Mouse (Mus musculus) brown adipose tissue, adult 24 weeks (tissue): ENCODE results near the gene Akap13. TPM values are rescaled to one million over a fixed set of nuclear protein-coding genes. Genes with fewer than 3 reads are reported as not detected.
"Not testable (repeated sequence)": the region's sequence is repeated elsewhere in the genome, so short reads cannot be mapped to it uniquely, and the experiment has no call there.

Source experiments
- H3K27ac ChIP-seq: fragments of 200-500 bp; replicated peaks from 2 replicates; pipeline ENCODE4 v1.5.1; 2012; ENCODE audit warnings: low read depth, mild to moderate bottlenecking, low read length
- H3K4me1 ChIP-seq: fragments of 200-500 bp; 2 replicates; pipeline ENCODE4 v1.6.1; 2012; ENCODE audit warnings: low read length, mixed read lengths; ENCODE audit not compliant: control insufficient read depth, insufficient read depth, insufficient read length
- H3K4me3 ChIP-seq: fragments of 200-500 bp; 2 replicates; pipeline ENCODE4 v1.5.1; 2012; ENCODE audit warnings: low read depth, mild to moderate bottlenecking, low read length, moderate library complexity; ENCODE audit not compliant: insufficient read depth
- polyA plus RNA-seq: library from polyadenylated mRNA; stranded (reverse); fragments of >200 nt; gene quantifications from 2 replicates; pipeline ENCODE4 v1.2.4, GENCODE M21; 2012; ENCODE audit not compliant: missing spikeins, insufficient read depth, insufficient read length

Gene Akap13
- polyA plus RNA-seq, 1 experiment = 24.8 TPM

DNA sequence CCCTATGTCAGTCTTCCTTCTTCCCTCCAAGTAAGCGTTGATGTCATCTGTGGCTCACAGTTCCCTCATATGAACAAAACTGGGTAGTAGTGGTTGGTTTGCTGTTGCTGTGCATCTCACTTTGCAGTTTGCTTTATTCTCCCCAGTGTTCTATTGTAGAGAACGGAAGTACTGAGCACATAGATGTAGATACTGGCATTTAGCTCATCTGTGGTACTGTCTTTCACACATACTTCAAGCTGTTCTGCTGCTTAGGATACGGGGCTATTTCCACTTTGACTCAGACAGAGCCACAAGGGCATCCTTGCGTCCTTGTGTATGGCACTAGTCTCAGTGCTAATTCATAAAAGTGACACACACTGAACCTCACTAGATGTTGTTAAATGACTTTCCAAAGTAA, 259.7 kb downstream of the Akap13 start:
- Histone ChIP-seq H3K4me3 (no peak overlapping the region), H3K4me1 (peaks cover 12% of the 10 kb centered on the region), H3K27ac (peak overlapping the region; percentile 65)

DNA sequence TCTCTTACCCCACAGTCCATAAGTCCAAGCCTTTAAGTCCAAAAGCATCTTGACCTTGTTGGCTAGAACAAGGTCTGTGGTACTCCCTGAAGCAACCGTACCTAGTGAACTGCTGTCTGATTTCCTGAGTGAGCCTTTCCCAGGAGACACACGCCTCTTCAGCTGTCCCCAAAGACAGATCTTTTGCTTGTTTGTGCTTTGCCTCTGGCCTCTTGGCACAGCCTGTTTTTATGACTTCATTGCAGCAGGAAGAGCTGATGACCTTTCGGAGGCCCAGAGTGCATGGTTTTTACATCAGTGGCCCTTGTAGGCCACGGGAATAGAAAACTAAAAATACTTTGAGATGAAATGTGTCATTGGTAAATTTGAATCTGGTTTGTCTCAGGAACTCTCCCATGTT, 260.6 kb downstream of the Akap13 start:
- Histone ChIP-seq H3K4me1 (peaks cover 12% of the 10 kb centered on the region), H3K4me3 (no peak overlapping the region), H3K27ac (peak overlapping the region; percentile 97)

DNA sequence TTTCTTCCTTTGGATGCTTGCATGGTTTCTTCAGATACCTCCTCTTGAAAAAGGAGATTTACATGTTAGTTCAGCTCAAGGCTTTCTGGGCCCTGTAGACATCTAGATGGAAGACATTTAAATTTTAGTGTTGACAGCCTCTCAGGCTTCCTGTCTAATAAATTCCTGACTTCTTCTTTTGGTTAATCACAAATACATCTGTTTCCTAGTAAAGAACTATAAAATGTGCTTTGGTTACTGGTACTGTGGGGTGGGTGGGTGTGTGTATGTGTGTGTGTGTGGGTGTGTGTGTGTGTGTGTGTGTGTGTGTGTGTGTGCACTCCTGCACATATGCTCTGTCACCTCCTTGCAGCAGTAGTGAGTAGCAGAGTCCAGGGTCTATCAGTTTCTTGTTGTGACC, 262.0 kb downstream of the Akap13 start:
- Histone ChIP-seq H3K27ac (peak overlapping the region; percentile 74; the same call in 1 of the 2 replicates), H3K4me3 (no peak overlapping the region), H3K4me1 (peaks cover 9% of the 10 kb centered on the region)

DNA sequence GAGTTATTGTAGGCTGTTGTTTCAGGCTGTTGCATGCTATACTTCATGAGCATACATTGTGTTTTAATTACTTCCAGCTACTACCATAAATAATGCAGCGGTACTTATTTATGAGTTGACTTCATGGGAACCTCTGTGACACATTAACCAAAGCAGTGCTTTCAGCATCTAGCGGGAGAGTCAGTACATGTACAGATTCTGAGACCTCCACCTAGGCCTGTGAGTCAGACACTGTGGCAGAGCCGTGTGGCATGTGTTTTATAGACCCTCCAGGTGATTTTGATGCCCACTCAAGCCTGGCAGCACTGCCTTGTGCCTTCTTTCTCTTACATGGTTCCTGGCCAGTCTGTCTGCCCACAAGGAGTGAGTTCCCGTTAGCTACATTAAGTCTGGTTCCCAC, 266.0 kb downstream of the Akap13 start:
- Histone ChIP-seq H3K4me3 (no peak overlapping the region), H3K27ac (no peak overlapping the region), H3K4me1 (no peaks in the 10 kb centered on the region; the same call in 1 of the 2 replicates)

DNA sequence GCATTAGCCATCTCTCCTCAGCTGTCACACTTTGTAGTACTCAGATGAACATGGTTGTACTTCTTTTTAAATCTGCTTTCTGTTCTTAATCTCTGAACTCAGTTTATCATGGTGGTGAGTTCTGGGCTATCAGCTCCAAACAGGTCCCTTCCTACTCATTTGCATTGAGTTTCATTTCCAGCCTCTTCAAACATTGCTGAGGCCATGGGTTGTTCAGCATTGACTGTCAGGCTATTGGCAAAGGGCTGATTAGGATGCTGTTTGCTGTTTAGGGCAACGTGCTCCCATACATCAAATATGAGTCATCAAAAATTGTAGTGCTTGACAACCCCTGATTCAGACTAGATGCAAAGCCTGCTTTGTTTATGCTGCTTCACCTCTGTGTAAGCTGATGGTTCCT, 268.7 kb downstream of the Akap13 start:
- Histone ChIP-seq H3K4me3 (no peak overlapping the region), H3K27ac (no peak overlapping the region), H3K4me1 (no peaks in the 10 kb centered on the region)

DNA sequence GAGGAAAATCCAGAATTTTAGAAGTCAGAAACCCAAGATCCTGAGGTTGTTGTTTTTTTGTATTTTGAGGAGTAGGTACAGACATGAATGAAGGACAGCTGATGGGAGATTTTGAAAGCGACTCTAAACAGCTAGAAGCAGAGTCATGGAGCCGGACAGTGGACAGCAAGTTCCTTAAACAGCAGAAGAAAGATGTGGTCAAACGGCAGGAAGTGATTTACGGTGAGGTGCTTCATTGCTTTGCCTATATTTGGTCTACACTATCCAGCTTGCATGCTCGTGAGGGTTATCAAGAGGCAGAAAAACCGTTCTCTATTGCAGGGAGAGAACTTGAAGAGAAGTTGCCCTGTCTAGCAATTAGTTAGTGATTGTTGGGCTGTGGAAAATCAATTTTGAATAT, 270.6 kb downstream of the Akap13 start:
- no peak overlapping the region for H3K4me3 ChIP-seq
- no peak overlapping the region for H3K27ac ChIP-seq
- H3K4me1 ChIP-seq = no peaks in the 10 kb centered on the region

DNA sequence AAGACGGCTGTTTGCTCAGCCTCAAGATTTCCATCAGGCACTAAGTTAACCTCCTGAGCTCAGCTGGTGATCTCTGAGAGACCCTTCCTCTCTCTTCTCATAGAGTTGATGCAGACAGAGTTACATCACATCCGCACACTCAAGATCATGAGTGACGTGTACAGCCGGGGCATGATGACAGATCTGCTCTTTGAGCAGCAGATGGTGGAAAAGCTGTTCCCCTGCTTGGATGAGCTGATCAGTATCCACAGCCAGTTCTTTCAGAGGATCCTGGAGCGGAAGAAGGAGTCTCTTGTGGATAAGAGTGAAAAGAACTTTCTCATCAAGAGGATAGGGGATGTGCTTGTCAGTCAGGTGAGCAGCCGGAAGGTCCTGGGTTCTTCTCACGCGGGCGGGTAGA, 271.5 kb downstream of the Akap13 start:
- Histone ChIP-seq H3K4me1 (no peaks in the 10 kb centered on the region), H3K27ac (no peak overlapping the region), H3K4me3 (no peak overlapping the region)

DNA sequence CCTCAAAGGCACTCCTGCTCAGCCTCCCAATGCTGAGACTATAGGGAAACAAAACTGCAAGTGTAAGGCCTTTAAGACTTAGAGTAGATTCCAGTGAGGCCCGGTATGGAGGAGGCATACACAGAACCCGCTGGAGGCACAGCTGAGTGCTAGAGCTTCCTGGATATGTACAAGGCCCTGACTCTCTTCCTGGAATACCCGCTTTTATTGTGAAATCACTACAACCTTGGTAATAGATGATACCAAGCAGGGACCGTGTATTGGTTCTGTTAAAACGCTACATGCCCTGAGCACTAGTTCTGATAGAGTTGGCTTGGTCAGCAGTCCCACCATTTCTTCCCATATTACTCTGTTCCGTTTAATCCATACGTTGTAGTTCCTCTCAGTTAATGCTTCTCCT, 274.3 kb downstream of the Akap13 start:
- Histone ChIP-seq H3K4me3 (no peak overlapping the region), H3K27ac (no peak overlapping the region), H3K4me1 (no peaks in the 10 kb centered on the region)

DNA sequence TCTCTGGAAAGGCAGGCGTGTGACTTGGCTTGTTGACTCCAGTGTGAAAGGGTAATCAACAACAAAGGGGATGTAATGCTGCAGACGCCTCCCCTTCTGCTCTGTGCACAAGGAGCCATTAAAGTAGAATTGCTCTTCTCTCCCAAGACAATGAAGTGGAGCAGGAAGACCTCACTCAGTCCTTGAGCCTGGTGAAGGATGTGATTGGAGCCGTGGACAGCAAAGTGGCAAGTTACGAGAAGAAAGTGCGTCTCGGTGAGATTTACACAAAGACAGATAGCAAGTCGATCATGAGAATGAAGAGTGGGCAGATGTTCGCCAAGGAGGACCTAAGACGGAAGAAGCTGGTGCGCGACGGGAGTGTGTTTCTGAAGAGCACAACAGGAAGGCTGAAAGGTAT, 274.9 kb downstream of the Akap13 start:
- no peak overlapping the region for H3K4me3 ChIP-seq
- no peak overlapping the region for H3K27ac ChIP-seq
- H3K4me1 ChIP-seq = no peaks in the 10 kb centered on the region

DNA sequence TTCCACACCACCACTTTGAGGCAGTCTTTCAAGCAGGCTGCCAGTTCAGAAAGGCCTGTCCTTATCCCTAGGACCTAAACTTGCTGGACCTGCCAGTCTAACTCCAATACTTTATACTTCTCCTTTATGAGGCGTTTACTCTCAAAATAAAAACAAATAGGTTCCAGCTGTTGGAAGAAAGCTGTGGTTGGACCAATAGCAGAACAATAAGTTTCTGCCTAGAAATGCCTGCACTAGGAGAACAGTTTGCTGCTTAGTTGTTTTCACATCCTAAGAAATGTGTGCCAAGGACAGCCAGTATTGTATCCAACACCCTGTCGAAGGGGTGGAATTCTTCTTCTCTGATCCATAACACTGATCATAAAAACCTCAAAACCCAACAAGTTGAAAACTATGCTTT, 276.6 kb downstream of the Akap13 start:
- Histone ChIP-seq H3K4me1 (no peaks in the 10 kb centered on the region), H3K27ac (0 out of 2 replicates have a peak overlapping the region, but pooled peaks have one; percentile 33), H3K4me3 (no peak overlapping the region)

DNA sequence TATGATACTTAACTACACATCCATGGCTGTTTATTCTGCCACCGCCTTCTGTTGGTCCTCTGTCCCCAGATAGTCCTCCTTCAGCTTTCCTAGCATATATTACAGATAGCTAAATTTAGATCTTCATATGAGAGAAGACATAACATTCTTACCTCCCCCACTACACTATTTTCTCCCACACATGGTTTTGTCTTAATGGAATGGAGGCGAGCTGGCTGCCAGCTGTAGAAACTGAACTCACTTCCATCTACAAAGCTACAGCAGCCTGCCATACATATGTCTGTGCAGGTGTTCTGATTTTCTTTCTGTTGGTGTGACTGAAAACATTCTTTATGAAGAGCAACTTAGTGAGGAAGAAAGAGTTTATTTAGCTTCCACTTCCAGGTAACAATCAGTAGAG, 277.8 kb downstream of the Akap13 start:
- Histone ChIP-seq H3K27ac (no peak overlapping the region), H3K4me3 (no peak overlapping the region), H3K4me1 (no peaks in the 10 kb centered on the region)

DNA sequence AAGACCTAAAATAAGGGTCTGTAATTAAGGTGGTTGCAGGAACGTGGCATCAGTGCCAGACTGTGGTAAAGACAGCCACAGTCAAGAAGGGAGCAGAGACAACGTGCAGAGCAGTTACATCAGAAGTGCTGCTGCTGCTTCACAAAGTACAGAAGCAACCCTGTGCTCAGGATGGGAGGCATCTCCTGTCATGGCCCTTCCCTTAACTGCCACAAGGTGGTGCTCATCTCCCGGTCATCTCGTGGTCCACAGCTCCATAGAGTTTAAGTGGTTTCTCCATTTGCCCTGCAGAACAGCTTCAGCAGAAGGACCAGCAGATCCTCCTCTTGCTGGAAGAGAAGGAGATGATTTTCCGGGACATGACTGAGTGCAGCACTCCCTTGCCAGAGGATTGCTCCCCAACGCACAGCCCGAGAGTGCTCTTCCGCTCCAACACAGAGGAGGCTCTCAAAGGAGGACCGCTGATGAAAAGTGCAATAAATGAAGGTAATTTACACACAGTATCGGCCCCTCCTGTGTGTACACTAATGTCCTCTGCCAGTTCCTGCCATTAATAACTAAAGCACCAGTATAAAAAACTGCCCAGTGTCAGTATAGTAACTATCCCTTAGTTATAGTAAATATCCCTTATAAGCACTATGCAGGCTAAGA, 283.9 kb downstream of the Akap13 start:
- Histone ChIP-seq H3K4me3 (no peak overlapping the region), H3K4me1 (no peaks in the 10 kb centered on the region), H3K27ac (no peak overlapping the region)

DNA sequence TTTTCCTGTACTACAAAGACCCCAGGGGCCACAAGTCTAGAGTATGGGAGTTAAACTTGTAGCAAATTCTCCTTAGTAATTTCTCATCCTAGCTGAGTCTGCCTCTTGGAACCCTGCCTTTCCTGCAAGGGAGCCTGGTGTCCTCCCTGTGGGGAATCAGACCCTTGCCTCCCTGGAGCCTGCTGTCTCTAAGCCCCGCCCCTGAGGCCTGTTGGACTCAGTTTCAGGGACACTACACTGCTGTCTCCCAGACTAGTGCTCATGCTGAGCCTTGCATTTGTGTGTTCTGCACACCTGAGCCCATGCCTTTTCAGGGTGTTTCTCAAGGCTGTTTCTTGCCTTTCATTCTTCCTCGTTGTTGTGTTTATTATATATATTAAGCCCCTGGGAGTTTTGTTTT, 289.2 kb downstream of the Akap13 start:
- Histone ChIP-seq H3K27ac (no peak overlapping the region), H3K4me3 (no peak overlapping the region), H3K4me1 (no peaks in the 10 kb centered on the region)

DNA sequence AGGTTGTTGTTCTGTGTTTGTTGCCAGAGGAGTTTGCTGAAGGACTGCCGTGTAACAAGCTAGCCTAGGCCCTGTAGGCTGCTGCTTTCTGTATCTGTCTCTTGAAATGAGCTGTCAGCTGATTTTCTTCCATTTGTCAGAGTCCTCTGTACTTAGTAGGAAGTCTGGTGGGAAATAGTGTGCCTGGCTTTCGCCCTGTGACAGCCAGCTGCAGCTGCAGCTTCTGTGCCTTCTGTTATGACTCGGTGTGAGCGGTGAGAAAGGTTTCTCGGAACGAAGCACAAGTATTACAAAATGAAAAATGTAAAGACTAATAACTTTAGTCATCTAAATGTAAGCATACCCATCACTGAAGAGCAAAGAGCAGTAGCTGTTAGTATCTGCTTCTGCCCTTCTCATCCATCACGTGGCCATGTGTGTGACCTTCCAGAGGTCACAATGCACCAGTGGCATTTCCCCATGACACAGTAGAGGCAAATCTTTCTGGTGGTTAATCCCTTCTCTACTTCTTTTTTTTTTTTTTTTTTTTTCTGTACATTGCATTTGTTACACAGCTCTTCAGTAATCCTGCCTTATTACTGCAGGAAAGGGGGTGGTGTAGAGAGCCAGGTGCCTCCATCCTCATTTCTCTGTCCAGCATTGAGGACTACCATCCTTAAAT, 289.8 kb downstream of the Akap13 start:
- H3K27ac ChIP-seq = no peak overlapping the region

DNA sequence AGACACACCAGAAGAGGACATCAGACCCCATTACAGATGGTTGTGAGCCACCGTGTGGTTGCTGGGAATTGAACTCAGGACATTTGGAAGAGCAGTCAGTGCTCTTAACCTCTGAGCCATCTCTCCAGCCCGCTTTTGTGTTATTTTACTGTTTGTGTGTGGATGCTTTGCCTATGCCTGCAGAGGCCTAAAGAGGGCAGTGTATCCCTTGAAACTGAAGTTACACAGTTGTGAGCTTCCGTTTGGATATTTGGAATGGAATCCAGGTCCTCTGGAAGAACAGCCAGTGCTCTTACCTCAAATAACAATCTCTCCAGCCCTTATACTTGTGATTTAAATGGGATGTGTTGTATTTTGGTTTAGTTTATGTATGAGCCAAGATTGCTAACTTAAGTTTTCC, 290.6 kb downstream of the Akap13 start:
- H3K4me1 ChIP-seq, H3K27ac ChIP-seq: not testable (repeated sequence)

More for the DNA sequence above, 289.8 kb downstream of the Akap13 start:
- no peaks in the 10 kb centered on the region for H3K4me1 ChIP-seq
- H3K4me3 ChIP-seq = no peak overlapping the region

DNA sequence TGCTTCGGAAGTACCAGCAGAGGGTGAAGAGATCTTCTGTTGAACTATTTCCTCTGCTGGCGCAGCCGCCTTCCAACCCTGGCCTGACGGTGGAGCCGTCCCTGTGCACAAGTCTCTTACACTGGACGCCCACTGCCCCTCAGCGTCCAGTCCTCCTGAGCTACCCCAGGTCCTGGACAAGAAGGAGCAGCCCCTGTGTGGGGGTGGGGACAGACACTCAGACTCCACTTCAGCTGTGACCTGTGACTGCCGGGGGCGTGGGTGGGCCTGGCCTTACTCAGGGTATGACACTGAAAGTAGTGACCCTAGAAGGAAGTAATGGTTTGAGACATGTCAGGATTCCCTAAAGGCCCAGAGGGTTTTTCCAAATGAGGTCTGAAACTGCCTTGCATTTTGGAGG, 295.2 kb downstream of the Akap13 start:
- no peaks in the 10 kb centered on the region for H3K4me1 ChIP-seq
- no peak overlapping the region for H3K27ac ChIP-seq
- no peak overlapping the region for H3K4me3 ChIP-seq

More for the DNA sequence above, 290.6 kb downstream of the Akap13 start:
- H3K4me3 ChIP-seq = not testable (repeated sequence)
